Mouse (Mus musculus) gastrocnemius, postnatal 36 days (tissue): ENCODE data around the gene Dnajc28. TPM values are rescaled to one million over a fixed set of nuclear protein-coding genes. Genes with fewer than 3 reads are reported as not detected.
A peak's percentile ranks its signal among the peaks of the same experiment; 100 is the strongest.

Experiments used
- DNase-seq, 2 experiments: peaks; one replicate each; pipeline ENCODE4 v3.0.0; 2022
- intact Hi-C: fragments of 180-260 bp; cut with DNase I; formaldehyde crosslinking; loops from one replicate; pipeline ENCODE4 v1.15.1; 2025
- total RNA-seq, 2 experiments: library from RNA; stranded (reverse); gene quantifications; 2 replicates each; pipeline ENCODE4 v1.2.3; 2021

Gene Dnajc28
- total RNA-seq, 2 experiments from 2014 or later = 12.7 to 15.6 TPM

DNA sequence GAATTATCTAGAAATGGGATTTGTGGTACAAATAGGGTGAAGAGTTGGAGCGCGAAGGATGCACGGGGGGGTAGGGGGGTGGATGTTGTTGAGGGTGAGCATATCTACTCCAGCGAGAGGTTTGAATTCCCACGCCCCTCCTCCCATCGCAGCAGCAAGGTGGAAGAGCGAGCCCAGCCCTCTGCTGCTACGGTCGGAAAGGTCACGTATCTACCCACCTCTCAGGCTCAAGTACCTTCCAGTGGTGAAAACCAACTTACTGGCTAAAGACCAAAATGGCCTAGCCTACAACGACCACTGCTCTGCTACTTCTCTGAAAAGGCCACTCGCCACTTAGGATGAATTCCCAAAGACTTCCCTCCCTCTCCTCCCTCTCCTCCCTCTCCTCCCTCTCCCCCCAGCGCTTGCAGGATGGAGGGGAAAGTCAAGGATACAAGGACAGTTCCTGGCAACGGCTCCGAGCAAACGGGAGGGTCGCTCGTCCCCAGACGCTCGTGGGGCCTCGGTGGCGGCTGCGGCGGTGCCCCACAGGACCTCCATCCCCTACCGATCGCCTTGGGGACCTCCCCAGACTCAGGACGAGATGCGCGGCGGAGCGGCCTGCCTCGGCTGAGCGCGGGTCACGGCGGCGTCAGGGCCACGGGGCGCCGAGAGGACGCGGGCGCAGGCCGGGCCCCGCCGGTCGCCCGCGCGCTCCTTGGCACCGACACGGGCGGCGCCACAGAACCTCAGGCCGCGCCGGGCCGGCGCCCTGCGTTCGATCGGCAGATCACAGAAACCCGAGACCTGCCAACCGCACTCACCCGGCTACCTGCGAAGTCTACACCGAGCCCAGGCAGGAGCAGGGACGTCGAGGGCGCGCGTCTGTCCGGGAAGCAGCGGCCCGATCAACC is 21.8 kb downstream of the Dnajc28 start:
- peak in 1 of 2 experiments; percentile 8 for DNase-seq
- intact Hi-C loops = loop anchor here (5.0 kb wide), 1 partner anchor 50 kb away; the partner anchor contains the start of genes Gart and Son

DNA sequence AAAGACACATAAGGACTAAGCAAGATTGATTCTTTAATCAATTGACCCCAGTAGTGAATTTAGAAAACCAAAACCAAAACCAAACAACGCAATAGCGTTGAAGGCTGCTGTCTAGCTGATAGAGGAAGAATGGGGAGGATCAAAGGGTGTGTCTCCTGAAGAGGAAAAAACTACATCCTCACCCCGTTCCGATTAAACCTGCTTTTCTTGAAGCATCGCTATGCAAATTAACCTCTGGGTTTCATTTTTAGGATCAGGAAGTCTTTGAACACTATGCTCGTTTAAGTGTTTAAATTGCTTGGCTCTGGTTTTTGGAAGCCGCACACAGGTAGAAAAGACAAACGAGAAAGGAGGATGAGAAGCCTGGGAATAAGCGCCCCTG is 22.4 kb downstream of the Dnajc28 start:
- intact Hi-C loops = loop anchor here (5.0 kb wide), 1 partner anchor 51 kb away; the partner anchor contains the start of genes Gart and Son
- no peak for DNase-seq

DNA sequence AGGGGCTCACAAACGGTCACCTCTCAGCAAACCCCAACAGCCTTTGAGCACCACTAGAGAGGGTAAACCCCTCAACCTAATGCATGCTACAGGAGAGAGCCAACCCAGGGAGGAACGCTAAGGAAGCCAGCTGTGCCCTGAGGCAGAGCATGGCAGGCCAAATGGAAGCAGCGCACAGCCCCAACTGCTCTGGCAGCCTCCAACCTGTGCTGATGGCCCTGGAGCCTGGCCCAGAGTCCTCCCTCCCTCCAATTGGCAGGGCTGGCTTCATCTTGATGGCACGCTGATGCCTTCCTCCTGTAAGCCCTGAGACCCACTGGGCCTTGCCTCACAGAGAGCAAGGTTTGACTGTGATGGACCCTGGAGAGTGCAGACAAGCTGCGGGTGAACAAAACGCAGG is 23.8 kb downstream of the Dnajc28 start:
- DNase-seq = peak; percentile 33 to 47

DNA sequence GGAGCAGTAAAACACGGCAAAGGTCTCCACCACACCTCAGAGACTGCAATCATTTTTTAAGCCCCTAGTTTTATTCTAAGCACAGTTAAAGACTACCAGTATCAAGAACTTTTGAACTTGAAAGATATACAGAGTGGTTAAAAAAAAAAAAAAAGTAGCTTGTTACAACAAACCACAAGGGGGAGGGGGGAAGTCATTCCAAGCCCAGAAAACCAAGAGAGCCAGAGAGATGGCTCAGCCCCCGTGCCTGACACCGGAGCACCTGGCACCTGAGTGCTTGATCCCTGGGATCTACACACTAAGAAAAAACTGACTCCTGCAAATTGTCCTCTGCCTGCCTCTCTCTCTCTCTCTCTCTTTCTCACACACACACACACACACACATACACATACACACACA is 25.6 kb downstream of the Dnajc28 start:
- no peak for DNase-seq
- intact Hi-C loops = no loop called here

More for the DNA sequence above, 23.8 kb downstream of the Dnajc28 start:
- intact Hi-C loops = loop anchor here (5.0 kb wide), 1 partner anchor 52 kb away; the partner anchor contains the start of genes Gart and Son

DNA sequence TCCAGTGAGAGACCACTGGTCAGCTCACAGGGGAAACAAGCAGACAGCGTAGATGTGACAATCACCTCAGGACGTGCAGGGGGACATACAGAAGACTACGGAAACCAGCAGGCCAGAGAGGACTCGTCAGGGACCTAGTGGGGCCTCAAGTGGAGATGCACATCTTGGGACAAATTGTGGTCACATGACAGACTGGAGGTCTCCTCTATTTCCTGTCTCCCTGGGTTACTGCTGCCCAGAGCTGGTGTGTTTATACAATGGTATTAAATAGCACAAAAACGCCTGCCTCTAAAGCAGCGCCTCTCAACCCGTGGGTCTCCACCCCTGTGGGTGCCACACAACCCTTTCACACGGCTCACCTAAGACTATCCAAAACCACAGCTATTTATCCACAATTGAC is 26.7 kb downstream of the Dnajc28 start:
- DNase-seq = no peak

DNA sequence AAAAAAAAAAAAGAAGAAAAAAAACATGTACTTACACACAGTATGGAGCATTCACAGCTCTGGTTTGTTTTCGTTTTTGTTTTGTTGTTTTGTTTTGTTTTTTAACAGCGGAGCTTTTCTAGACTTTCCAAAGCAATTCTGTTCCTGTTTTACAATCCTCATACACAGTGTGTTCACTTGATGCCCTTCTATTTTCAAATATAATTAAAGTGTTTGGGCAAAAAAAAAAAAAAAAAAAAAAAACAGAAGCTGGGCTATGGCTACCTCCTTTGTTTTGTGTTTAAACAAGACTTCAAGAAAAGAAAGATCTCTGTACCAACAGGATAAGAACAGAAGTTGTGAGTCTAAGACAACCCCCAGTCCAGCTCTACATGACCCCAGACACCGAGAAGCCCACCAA is 30.1 kb downstream of the Dnajc28 start:
- no peak for DNase-seq
- intact Hi-C loops = no loop called here

More for the DNA sequence above, 26.7 kb downstream of the Dnajc28 start:
- intact Hi-C loops = no loop called here

DNA sequence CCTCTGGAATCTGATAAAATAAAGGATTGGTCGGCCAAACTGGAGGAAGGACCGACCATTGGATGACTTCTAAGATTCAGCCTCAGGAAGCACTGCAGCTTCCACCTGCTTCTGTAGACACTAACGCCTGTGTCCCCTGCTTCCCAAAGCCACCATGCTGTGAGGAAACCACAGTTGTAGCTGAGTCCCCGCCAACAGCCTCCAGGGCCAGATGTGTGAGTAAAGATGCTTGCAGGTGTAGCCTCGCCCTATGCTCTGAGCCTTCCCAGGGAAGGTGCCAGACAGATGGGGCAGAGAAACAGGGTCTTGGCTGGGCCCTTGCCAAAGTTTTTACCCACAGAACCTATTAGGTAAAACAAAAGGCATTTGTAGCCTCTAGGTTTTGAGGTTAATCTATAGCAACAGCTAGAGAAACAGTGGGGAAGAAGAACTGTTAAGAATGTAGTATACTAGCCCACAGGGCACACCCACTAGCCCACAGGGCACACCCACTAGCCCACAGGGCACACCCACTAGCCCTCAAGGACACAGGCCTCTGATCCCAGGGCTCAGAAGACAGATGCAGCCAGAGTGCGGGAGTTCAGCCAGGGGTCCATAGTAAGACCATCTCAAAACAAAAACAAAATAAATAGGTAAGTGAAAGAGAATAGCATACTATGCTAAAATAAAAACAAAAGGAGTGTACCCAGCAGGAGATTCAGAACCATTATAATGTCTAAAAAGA is 30.9 kb downstream of the Dnajc28 start:
- DNase-seq = no peak
- intact Hi-C loops = no loop called here

DNA sequence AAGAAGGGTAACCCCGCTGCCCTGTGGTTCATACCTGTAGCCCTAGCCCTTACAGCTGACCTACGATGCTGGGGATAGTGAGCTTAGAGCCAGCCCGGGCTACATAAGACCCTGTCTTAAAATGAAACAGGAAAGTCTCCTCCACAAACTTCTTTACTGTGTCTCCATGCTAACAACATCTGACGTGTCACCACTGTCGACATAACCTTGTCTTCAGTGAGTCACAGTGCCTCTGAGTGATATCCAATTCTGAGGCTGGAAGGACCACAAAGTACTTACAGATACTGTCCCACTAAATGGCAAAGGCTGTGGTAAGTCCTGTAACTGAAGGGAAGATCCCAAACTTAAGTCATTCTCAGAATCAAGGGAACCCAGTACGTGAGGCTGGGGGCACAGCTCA is 32.6 kb downstream of the Dnajc28 start:
- DNase-seq = no peak
- intact Hi-C loops = no loop called here

DNA sequence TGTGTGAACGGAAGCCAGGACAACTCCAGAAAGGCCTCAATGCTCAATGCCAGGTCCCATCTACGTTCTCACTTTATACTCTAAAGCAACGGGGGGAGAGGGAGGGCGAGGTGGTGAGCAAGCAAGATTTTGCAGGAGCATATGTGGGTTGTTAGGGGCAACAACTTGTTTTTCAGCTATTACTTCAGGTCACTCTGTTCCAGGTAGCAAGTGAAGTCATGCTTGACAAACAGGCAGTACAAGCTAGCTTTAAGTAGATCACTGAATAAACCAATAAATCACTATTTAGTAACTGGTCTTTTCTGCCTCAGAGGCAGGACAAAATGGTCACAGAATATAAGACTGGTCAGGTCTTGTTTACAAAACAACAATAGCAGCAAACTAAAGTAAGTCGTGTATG is 33.2 kb downstream of the Dnajc28 start:
- DNase-seq = no peak
- intact Hi-C loops = no loop called here

DNA sequence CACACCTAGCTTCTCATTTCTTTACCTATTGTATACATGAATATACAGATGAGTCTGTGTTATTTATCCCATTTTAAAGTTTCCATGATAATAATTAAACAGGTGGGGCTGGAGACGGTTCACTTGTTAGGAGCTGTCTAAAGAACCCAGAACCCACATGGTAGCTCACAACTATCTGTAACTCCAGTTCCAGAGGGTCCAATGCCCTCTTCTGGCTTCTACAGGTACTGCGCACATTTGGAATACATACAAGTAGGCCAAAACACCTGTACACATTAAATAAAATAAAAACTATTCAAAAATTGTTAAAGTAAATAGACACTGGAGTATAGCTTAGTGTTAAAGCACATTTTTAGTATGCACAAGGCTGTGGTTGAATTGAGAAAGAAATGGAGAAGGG is 36.5 kb downstream of the Dnajc28 start:
- no peak for DNase-seq
- intact Hi-C loops = no loop called here

DNA sequence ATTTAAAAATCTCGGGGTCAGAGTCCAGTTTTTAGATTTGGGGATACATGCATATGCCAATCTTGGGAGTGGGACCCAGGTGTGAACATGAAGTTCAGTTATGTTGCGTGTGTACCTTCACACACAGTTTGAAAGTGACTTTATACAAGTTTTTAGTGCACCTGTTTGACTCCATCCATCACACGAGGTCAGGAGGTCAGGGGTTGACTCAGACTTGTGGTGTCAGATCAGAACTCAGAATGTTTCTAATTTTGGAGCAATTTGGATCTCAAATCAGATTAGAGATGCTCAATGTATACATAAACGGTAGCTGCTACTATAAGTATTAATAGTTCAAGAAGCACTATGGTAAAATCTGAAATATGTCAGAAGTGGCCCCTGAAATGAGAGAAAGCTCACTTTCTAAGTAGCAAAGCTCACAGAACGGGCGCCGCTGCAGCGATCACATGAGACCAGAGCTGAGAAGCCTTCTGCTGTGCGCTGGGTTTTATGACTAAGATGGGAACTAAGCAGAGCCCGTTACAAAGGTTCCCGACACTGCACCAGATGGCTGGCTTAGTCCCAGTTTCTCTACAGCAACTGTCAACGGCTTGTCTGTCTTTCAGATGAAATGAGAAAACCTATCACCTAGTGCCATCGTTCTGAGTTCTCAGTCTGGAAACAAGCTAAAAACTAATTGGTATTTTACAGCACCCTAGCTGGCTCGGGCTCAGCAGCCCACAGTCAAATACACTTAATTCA is 39.7 kb downstream of the Dnajc28 start:
- DNase-seq = no peak
- intact Hi-C loops = no loop called here

DNA sequence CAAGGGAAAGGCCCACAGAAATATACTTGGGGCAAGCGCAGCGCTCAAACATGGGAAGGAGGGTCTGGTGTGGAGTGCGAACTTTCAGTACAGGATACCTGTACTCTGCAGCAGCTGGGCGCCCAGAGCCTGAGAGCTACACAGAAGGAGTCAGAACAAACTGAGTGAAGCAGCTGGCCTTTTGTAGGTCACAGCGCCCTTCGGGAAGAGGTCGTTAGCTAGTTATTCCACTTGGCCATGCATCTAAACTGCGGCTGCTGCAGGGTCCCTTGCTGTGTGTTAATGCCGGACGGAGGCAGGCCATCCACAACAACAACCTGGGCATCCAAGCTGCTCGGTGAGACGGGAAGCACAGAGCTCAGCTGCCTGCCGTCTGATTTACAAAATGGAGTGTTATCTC is 43.7 kb downstream of the Dnajc28 start:
- no peak for DNase-seq
- intact Hi-C loops = no loop called here

DNA sequence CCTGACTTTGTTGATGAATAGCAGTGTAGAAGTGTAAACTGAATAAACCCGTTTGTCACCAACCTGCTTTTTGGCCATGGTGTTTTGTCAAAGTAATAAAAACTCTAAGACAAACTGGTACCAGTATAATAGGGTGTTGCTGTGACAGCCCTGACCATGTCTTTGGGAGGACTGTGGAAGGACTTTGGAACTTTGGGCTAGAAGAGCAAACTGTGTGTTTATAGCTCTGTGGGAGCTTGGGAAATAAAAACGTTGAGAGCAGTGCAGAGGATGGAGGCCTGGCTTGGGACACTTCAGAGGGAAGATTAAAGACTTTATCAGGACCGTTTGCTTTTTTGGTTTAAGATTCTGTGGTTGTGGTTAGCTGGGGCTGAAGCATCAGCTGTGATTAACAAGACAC is 47.7 kb downstream of the Dnajc28 start:
- intact Hi-C loops = no loop called here
- no peak for DNase-seq

DNA sequence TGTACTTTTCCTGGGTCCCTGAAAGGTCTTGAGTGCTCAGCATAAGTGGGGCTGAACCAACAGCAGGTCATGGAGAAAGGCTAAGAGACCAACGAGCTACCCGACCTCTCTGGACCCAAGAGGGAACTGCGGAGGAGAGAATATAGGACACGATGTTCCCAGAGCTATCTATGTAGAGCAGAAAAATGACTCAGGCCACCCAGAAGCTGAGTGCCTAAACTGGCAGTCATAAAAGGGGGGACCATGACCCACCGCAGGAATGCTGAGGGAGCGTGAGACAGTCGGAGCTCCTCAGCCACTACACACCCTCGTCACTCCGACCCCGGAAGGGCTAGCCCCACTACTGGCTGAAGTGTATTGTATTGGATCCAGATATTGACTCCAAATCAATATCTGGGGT is 49.9 kb downstream of the Dnajc28 start:
- no peak for DNase-seq
- intact Hi-C loops = no loop called here

DNA sequence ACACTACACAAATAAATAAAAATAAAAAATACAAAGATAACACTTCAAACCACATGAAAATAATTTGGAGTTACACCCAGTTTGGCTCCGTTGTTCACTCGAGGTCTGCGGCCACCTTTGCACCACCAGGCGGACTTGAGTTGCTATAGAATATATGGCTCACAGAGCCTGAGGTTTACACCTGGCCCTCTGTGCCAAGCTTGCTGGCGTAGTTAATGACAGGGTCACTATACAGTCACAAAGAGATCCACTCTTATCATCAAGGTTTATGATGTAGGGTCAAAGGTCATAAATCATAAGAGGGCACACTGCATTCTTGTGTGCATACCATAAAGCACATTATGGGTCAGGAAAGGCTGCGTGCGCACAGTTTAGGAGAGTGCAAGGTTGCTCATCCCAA is 52.8 kb downstream of the Dnajc28 start:
- DNase-seq = no peak
- intact Hi-C loops = no loop called here

DNA sequence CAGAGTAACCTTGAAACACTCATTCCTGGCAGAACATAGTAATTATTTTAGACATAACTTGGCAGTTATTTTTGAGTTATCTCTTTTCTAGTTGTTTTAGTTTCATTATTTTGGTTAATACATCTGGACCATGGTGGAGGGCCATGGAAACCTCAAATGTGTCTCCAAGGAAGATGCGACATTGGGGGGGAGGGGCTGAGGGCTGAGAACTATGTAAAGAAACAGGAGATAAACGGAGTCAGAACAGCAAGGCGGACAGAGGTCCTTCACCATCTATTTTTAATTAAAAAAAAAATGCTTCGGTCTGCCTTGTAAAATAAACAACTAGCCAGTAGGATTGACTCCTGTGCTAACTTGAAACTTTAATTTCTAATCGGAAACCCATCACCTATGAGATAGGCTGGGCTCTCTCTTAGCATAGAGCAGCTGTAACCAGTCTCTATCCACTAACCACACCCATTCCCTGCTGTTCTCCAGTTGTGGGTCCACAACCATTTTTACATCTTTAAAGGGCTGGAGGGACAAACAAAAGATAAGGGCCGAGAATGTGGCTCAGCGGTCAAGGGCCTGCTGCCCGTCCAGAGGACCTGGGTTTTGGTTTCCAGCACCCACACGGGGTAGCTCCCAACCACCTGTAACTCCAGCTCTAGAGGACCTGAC is 53.4 kb downstream of the Dnajc28 start:
- intact Hi-C loops = no loop called here
- DNase-seq = no peak

DNA sequence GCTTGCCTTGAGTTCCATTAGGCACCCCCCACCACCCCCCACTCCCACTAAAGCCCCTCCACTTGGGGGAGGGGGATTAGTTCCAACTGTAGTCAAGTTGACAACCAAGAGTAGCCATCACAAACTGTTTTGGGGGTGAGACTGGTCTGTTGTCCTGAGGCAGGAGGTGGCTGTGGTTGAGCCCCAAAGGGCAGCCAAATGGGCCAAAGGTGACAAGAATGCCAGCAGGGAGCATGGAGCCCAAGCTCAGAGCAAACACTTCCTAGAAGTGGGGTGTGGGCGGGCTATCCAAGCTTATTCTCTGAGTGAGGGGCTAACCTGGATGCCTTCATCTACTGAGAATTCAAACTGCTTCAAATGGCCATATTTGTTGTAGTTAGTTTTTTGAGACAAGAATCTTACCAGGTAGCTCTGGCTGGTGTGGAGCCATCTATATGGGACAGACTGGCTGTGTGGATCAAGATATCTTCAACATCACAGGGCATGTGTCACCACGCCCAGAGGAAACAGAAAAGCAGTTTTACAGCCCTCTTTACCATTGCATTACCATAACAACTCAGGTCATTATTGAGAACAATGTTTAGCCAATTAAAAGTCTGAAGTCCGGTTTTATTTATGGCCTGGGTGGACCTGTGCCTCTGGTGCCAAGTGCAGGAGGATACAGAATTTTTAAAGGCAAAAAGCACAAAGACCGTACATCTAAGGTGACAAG is 54.1 kb downstream of the Dnajc28 start:
- intact Hi-C loops = no loop called here
- no peak for DNase-seq
